Mouse (Mus musculus) thymus, adult 18-20 months (tissue): ENCODE data around the gene Cux1.

Experiments
- DNase-seq, 2 experiments: peaks; one replicate each; pipeline ENCODE4 v3.0.0; 2022; ENCODE audit warnings: mixed read lengths in 2 of 2

Gene Cux1

DNA sequence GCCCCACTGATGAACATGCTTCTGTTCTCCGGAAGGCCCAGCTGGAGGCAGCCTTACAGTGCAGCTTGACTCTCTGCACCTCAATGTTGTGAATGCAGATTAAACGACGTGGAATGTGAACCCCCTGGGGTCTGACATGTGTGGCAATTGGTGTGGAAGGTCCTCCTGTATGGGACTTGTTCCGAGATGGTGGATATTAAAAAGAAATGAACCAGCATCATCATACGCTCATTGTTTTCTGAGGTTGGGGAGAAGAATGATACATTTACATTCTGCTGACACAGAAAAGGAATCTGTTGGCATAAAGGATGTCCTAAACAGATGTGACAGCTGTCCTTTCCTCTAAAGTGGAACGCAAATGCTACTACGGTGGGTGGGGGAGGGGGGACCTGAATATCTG is 203.9 kb downstream of the Cux1 start:
- no peak for DNase-seq

DNA sequence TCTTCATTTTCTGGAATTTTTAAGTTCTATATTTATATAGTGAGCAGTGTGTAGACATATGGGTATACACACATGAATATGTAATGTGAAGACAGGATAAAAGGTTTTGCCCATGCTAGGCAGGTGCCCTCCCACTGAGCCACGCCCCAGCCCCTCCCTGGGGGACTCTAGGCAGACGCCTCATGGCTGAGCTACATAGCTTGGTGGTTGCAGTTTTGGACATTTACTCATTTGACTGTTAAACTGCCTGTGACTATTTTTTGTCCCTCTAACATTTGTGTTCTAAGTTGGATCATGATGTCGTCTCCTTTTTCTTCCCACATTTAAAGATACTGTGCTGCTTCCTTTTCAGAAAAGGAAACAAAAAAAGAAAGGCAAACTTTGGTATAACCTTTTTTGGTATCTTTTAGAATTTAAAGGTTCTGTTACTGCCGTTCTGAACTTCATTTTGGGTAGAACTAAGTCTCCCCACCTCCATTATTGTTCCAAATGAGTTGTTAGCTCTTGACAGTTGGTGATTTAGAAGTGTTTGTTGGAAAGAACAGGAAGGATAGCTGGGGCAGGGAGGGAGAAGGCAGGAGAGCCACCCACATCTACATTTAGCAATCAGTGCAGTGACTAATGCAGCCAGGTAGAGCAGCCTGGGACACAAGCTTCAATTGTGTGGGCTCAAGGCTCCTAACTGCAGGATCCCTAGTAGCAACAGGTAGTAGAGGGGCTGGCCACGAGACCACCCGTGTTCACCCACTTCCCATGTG is 204.6 kb downstream of the Cux1 start:
- DNase-seq: no peak

DNA sequence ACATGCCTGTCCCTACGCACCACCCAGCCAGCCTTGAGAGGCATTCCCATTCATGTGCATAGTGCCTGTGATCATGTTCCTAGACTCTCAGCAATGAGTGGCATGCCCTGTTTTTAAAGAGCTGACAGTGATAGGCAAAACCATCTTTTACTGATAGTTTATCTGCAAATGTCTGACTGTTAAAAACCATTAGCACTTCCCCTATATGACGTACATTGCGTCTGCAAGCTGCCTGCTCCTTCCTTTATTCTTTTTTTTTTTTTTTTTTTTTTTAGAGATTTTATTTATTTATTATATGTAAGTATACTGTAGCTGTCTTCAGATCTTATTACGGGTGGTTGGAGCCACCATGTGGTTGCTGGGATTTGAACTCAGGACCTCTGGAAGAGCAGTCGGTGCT is 205.3 kb downstream of the Cux1 start:
- DNase-seq: no peak

DNA sequence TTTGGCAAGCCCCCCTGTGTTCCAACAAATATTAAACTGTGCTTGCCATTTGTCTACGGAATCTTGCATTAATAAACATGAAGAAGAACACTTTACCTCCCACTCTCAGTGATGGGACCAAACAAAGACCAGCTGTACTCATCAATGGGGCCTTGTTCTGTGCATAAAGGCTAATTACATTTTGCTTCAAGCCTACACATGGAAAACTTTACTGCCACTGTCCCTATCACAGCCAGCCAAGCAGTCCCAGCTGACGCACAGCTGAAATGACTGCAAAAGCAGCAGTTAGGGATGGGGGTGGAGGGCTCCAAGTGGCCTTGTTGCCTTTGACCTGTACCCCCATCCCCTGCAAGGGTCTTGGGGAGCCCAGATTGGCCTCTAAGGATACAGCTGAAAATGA is 210.1 kb downstream of the Cux1 start:
- no peak for DNase-seq

DNA sequence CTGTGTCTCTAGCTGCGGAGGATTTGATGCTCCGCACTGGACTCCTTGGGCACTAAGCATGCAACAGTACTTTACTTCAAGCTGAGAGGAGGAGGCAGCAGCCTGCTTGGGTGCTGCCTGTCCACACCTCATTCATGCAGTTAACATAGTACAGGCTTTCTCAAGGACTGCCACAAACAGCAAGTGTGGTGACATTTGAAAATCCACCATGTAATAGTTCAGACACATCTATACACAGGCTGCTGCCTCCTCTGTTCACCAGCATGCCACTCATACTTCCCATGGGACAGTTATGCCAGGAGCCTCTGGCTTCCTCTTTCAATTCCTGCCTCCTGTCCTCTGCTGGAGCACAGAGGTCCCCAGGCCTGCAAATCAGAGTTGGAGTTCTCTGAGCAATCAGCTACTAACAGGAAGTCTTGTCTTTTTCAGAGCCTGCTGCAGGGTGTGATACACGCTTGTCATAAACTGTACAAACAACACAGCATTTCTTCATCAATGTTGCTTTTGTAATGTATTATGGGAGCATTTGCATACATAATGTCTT is 211.6 kb downstream of the Cux1 start:
- no peak for DNase-seq

DNA sequence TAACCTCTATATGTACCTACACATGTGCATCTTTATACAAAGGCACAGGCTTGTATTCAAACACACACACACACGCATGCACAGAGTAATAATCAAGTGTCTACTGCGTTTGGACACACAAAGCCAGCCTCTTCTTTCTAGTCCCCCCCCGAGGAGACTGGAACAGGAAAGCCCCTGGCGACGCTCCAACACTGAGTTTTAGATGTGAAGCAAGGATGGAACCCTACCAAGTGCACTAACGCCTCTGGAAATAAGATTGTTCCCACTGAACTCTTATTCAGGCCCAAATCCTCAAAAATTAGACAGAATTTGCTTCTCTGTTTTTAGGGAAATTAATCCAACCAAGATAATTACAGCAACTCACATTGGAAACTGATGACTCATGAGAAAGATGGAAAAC is 212.6 kb downstream of the Cux1 start:
- no peak for DNase-seq

DNA sequence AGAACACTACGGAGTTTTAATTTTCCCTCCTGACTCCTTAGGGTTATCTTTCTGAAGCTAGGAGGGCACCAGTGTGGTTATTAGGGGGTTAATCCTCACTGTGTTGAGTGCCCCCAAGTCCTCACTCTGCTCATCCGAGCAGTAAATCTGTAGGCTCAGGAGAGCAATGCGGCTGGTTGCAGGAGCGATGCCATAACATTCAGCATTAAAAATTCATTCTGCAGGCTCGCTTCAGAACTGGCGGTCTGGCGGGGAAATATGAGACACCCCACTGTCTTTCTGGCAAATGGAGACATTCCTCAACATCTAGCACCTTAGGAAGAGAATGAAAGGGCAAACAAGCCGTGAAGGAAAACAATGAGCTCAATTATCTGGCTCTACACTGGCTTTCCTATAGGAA is 214.2 kb downstream of the Cux1 start:
- DNase-seq: no peak

DNA sequence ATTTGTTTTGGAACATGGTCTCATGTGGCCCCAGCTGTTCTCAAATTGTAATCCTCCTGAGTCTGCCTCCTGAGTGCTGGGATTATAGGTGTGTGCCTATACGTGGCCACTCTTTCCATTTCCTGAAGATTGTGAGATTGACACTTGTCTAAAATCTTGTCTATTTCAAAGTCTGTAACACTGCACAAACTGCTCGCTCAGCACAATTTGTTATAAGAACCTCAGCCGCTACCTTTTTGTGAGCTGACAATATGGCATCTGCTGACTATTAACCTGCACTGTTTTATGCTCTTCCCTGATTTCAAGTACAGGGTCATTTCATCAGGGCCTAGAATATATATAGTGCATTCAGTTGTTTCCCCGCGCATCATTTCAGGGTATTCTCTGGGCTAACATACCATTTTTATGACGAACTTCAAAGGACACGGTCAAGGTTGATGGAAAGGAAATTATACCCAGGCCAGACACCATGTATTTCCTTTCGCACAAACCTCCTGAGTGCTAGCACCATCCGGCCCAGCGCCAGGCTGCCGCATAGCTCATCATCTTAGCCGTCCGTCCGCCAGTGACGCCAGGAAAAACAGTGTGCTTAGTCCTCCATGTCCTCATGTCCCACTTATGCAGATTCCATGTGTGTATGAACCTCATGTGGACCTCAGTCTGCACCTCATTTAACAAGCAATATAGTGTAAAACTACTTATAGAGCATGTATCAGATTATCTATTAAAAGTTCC is 224.0 kb downstream of the Cux1 start:
- no peak for DNase-seq

DNA sequence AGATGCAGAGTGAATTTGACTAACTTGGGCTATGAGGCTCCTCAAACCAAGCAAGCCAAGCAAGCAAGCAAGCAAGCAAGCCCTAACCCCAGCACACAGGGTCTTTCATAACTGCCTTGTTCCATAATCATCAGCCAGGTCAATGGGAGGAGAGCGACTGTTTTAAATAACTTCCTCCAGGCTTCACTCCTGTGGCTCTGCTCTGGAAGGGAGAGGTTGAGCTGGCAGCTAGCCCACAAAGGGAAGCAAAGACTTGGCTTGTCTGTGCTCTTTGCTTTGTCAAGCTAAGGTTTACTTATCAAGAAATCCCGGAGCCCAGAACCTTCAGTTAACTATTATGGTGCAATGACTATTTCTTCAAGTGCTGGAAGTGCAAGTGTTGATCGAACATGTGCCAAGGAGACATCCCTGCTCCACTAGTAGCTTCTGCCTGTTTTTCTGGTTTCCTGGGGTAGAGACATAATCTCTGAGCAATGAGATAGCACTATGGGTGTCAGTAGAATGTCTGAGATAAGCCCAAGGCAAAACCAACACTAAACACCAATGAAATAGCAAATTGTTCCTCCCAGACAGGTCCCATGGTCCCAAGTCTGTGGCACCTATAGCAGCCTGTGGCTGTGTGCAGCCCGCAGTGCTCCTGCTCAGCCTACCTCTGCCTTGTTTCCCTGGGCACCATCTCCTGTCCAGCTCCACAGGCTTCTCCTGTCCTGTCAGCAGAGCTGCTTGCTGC is 230.3 kb downstream of the Cux1 start:
- no peak for DNase-seq

DNA sequence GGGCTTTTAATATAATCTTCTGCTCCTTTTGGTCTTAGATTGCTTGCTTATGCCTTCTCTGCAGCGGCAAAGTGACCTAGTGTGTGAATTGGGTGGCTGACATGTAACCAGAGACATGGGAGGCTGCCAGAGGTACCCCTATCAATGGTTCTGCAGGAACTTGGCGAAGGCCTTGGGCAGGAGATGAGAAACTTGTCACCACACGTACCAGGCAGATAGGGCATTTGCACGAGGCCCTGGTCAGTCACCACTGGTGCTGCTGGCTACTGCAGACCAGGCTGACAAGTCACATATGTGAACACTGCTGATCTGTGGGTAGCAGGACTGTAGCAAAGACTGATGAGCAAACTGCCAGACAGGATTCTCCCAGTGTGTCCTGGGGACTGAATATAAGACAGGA is 231.6 kb downstream of the Cux1 start:
- DNase-seq: no peak

DNA sequence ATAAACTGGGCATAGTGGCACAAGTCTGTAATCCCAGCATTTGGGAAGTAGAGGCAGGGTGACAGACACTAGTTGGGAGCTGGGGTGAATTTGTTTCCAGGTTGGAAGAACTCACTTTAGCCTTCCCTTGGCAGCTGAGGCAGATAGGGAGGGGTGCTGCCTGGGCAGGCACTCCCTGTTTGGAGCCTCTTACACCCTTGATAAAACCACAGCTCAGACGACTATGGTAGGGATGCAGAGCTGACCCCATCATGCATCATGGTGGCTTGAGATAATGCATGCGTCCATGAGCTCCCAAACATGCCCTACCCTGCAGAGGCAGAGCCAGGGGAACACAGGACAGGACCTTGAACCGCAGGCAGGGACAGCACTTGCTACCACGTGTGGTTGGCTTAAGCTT is 232.5 kb downstream of the Cux1 start:
- no peak for DNase-seq

DNA sequence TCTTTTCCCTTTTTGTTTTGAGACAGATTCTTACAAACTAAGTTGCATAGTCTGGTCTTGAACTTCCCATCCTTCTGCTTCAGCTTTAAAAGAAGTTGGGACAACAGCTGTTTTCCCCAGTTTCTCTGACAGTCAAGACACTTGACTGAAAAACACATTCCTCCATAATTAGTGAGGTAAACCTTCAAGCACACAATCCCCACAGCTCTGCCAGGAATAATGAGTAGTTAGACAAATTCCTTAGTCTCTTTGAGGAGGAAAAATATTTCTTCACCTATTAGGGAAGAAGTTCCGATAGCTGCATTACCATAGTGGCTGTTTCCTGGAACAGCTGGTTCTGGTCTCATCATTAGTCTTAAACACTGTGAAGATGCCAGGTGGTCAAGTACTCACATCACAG is 233.2 kb downstream of the Cux1 start:
- no peak for DNase-seq

DNA sequence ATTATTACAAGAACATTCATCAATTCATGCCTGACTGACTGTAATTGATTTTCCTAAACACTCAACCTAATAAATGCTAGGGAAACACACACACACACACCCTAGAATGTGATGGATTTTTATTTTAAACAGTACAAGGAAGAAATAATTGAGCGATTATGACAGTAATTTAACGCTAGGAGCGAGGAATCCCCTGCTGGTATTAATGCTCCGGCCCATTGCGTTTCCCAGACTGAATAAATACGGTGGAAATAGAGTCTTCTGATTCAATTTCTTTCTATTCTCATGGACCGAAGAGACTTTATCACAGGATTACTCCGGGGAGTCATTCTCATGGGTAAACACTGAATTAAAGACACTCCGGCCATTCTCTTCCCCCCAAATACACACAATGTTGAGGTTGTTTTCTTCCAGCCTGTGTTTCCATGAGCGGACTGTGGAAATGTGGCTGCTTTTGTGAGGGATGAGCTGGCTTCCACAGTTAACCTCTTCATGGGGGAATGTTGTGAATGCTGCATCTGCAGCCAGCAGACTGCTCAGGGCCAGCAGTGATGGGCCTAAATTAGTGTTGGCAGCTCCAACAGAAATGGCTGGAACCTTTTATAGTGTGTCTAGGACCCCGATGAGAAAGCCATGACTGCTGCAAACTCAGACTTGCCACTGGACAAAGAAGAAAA is 234.4 kb downstream of the Cux1 start:
- no peak for DNase-seq

DNA sequence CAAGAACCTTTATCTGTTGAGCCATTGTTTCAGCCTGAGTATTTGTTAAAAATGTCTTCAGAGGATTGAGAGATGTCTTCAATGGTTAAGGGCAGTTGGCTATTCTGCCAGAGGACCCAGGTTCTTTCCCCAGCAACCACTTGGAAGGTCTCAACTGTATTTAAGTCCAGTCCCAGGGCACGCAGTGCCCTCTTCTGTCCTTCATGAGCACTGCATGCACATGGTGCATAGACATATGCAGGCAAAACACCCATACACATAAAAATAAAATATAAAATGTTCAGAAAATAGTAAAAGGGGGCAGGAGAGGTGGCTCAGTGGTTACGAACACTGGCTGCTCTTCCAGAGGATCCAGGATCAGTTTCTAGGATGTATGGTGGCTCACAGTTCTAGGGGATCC is 239.6 kb downstream of the Cux1 start:
- DNase-seq: no peak

DNA sequence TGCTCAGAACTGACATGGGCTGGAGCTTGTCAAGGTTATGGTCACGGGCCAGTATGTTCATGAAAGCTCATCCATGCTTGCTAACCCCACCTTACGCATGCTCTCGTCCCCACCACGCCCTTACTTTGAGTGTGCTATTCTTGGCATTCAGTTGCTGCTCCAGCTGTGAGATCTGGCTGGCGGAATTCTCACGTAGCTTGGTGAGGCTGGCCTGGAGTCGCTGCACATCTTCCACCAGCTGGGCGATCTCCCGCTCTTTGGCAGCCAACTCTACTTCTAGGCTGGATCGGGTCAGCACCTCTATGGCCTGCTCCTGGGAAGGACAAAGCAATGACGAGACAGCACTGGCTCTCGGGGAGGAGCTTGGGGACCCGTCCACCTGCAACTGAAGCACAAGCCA is 240.7 kb downstream of the Cux1 start:
- no peak for DNase-seq

DNA sequence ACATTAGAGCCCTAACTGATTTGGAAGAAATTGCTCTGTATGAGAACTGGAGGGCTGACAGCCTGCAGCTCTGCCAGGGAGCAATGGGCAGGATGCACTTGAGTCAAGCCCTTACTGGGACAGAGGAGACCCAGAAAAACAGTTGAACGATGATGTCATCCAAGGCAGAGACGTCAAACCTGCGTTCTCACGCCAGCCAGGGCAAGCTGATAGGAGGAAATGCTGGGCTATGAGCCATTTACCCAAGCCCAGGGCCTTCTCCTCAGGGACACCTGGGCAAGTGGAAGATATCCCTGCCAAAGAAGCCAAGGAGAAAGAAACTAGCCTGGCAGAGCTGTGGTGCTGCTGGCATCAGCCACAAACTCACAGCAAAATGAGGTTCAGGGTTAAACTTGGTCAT is 242.8 kb downstream of the Cux1 start:
- no peak for DNase-seq

DNA sequence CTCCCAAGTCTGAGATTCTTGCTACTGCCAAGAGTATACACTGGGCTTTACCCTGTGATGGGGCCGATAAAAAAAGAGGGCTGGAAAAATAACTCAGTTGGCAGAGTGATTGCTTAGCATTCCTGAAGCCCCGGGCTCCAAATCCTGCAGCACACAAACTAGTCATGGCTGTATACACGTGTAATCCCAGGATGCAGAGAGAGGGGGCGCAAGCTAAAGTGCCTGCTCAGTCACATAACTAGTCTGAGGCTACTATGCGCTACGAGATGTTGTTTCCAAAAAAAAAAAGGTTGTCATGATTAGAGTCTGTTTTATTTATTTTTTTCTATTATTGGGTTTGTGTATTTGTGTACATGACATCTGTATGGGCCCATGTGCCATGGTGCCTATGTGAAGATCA is 245.9 kb downstream of the Cux1 start:
- DNase-seq: no peak

DNA sequence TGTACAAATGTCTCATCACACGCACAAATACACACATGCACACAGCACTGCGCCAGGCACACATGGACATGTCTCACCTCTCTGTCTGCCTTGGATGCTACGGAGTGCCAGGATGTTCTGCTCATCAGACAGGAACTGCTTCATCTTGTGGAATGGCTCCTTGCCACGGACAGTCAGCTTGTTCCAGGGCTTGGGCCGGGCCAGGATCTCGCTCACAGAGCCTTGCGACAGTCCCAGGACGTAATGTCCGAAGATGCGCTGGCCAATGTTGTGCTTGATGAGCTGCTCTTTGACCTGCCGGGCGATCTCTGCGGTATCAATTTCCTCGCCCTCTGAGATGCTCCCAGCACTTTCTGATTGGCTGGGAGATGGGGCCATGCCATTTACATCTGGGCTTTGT is 254.7 kb downstream of the Cux1 start:
- DNase-seq: no peak

DNA sequence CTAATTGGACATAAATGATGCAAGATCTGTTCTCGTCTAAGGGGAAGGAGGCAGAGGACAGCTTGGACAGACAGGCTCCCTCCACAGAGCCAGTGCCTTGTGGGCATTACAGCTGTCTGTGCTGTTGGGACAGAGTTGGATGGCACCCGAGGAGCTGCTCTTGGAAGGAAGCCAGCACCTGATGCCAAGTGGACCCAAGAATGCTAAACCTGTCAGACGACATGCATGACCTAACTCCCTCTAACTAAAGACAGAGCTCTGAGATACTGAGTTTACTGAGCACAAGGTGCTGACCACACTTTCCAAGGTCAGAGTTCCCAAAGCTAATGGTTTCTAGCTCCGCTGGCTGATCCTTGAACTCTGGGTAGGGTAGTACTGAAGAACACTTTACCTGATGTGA is 255.1 kb downstream of the Cux1 start:
- no peak for DNase-seq

DNA sequence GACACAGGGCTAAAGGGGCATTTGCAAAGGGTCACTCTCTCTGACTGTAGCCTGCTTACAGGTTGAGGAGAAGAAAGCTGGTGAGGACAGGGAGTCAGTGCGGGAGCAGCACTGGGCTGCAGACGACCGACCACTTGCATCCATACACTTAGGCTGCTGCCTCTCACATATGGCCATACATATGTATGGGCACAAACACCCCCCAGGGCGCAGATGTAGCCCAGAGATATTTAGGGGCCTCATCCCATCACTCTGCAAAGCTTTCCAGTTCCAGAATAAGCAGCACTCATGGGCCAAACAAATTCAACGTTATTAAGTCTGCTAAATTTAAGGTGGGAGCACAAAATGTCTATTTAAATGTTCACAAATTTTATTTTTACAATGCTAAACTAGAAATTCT is 261.0 kb downstream of the Cux1 start:
- no peak for DNase-seq

DNA sequence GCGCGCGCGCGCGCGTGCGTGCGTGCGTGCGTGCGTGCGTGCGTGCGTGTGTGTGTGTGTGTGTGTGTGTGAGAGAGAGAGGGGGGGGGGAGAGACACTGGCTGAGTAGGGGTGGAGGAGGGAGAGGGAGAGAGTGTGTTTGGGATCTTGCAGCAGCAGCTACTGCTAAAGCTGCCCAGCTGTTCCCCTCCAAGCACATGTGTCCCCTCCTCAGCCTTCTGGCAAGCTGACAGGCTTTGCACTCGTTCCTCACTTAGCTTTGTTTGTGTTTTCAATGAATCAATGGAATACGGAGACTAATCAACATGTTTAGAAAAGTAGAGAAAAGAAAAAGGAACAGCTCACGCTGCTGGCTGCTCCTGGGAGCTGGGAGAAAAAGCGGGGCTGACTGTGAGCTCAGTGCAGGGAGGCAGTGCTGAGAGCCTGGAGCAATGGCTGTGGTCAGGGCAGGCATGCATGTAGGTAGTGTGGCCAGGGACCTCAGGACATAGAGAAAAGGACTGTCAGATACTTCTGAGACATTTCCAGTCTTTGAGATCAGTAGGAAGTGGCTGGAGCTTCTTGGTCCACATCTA is 263.8 kb downstream of the Cux1 start:
- no peak for DNase-seq

DNA sequence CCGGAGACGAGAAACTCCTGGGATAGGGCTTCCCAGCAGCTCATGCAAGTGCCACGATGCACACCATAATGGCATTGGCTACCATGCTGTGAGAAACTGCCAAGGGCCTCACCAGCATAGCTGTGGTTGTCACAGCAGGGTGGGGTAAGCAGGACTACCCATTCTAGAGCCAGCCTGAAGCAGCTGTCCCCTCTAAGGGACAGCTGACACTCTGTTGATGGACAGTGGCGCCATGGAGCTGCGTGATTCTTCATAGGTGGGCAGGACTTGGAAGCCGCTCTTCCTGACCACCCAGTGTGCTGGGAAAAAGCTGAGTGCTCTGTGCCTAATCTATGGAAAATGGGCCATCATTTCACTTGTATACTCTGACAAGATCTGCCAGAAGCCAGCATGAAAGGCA is 266.4 kb downstream of the Cux1 start:
- DNase-seq: no peak

DNA sequence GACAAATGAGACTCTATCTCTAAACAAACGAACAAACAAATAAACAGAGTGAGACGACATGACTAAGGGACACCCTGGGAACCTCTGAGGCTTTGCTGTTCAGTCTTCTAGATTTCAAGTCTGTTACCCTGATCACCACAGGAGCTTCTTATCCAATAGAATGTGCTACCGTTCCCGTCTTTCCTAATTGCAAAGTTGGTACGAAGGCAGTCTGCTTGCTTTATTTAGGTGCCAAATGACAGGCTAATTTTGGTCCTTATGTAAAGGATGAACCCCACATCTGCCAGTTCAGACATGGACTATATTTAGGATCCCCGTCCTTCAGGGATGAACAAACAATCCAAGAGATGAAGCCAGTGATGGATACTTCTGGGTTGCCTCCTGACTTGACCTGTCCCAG is 269.6 kb downstream of the Cux1 start:
- no peak for DNase-seq
